Mouse (Mus musculus) intestine, embryonic 14.5 days (tissue): ENCODE measurements at regions not wholly inside any gene's neighbourhood (a gene's known extent, or its start where the extent isn't known, plus 50 kb on each side); places are given as distances from the start of the nearest gene placed in this dataset.

Source experiments
- ATAC-seq: fragments of 200-750 bp; cut with Nextera tagmentation; replicated peaks from 2 replicates; pipeline ENCODE4 v1.8.0; 2017; ENCODE audit warnings: low read depth, moderate number of reproducible peaks, moderate TSS enrichment, moderate library complexity; ENCODE audit not compliant: low FRiP score, low TSS enrichment
- DNase-seq: peaks from one replicate; pipeline ENCODE4 v3.0.0-alpha.2; 2018; ENCODE audit warnings: low spot score
- H3K27ac ChIP-seq: fragments of 300-500 bp; sonication (generic); 2 replicates; pipeline ENCODE4 v1.5.1; 2014; ENCODE audit warnings: low read depth, mild to moderate bottlenecking, control low read depth
- H3K27me3 ChIP-seq: fragments of 300-500 bp; sonication (generic); replicated peaks from 2 replicates; pipeline ENCODE4 v1.6.1; 2014; ENCODE audit warnings: low read length, control low read depth; ENCODE audit not compliant: control insufficient read depth, insufficient read depth
- H3K36me3 ChIP-seq: fragments of 300-500 bp; sonication (generic); 2 replicates; pipeline ENCODE4 v1.6.1; 2014; ENCODE audit warnings: low read length, control low read depth; ENCODE audit not compliant: control insufficient read depth, insufficient read depth
- H3K4me1 ChIP-seq: fragments of 300-500 bp; sonication (generic); replicated peaks from 2 replicates; pipeline ENCODE4 v1.6.1; 2014; ENCODE audit warnings: low read length, control low read depth, mixed read lengths; ENCODE audit not compliant: control insufficient read depth, insufficient read depth
- H3K4me2 ChIP-seq: fragments of 300-500 bp; sonication (generic); 2 replicates; pipeline ENCODE4 v1.6.1; 2014; ENCODE audit warnings: low read length
- H3K4me3 ChIP-seq: fragments of 300-500 bp; sonication (generic); 2 replicates; pipeline ENCODE4 v1.5.1; 2014; ENCODE audit warnings: low read depth, low read length, control low read depth, mixed read lengths
- H3K9ac ChIP-seq: fragments of 300-500 bp; sonication (generic); 2 replicates; pipeline ENCODE4 v1.6.1; 2014; ENCODE audit warnings: mild to moderate bottlenecking, low read length
- H3K9me3 ChIP-seq: fragments of 300-500 bp; sonication (generic); 2 replicates; pipeline ENCODE4 v1.6.1; 2016; ENCODE audit warnings: low read length, control low read depth; ENCODE audit not compliant: control insufficient read depth
- WGBS: fragments of 180-500 bp; shearing (Covaris S2); extraction: QIAGEN DNeasy Blood & Tissue Kit; methylation state at CpG from one replicate; pipeline ENCODE4 v1.1.7; 2014; 5-methylcytosine and 5-hydroxymethylcytosine counted together

DNA sequence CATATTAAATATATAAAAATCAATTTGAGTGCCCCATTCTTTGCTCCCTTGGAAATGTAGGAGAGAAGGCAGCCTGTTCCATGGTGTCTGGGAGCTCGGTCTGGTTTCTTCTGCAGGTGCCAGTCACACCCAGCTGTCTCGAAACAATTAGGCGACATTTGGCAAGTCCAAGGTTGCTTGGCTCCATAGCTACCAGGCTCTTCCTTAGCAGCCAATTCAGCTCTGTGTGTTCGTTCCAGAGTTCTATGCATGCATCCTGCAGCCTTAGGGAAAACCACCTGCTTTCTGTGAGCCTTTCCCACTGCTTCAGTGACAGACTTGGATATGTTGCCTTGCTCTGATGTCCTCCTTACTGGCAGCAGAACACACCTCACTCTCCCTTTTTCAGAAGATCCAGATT is 698.1 kb downstream of the Defb40 start:
- DNase-seq (no peak), ATAC-seq (no peak)
- H3K36me3 ChIP-seq = no peaks in the 10 kb centered on the region
- WGBS = 75% methylated on average over 4 of the region's 4 CpGs
- H3K9ac ChIP-seq = no peak overlapping the region
- H3K4me1 ChIP-seq = no peaks in the 10 kb centered on the region
- no peak overlapping the region for H3K4me2 ChIP-seq
- H3K4me3 ChIP-seq = no peak overlapping the region
- no peaks in the 10 kb centered on the region for H3K27me3 ChIP-seq
- H3K27ac ChIP-seq = no peak overlapping the region
- no peaks in the 10 kb centered on the region for H3K9me3 ChIP-seq

- H3K4me3 ChIP-seq = no peak overlapping the region
- 85% methylated on average over 7 of the region's 7 CpGs for WGBS
- H3K27ac ChIP-seq = no peak overlapping the region
- H3K4me1 ChIP-seq = no peaks in the 10 kb centered on the region
- H3K9ac ChIP-seq = no peak overlapping the region
- no peaks in the 10 kb centered on the region for H3K27me3 ChIP-seq
- no peaks in the 10 kb centered on the region for H3K36me3 ChIP-seq
- DNase-seq (no peak), ATAC-seq (no peak)
- no peak overlapping the region for H3K4me2 ChIP-seq
- H3K9me3 ChIP-seq = no peaks in the 10 kb centered on the region
Observed at GRCm38 (mm10) chr8:18268301-18268700, 709.8 kb downstream of the Defb40 start.

GRCm38 (mm10) chr8:18258287-18258961 is 719.6 kb downstream of the Defb40 start:
- Histone ChIP-seq H3K36me3 (no peaks in the 10 kb centered on the region), H3K9me3 (no peaks in the 10 kb centered on the region), H3K27me3 (no peaks in the 10 kb centered on the region), H3K4me3 (no peak overlapping the region), H3K27ac (no peak overlapping the region), H3K4me1 (no peaks in the 10 kb centered on the region), H3K4me2 (no peak overlapping the region), H3K9ac (no peak overlapping the region)
- ATAC-seq = no peak
- WGBS = 74% methylated on average over 7 of the region's 7 CpGs
- no peak for DNase-seq

DNA sequence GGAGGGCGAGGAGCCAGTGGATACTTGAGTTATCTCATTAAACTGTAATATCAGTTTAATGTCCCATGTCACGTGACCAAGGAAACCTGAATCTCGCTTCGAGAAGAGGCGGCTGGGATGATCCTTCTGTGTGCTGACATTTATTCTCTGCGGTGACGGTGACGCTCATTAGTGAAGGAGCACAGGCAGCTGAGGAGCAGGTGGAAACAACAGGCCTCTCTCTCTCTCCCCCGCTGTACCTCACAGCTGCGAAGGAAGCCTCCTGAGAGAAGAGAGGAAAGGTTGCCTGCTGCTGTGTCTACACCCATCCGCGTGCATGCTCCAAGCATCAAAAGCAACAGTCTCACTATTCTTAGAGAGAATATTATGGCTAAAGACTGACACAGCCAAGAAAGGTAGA is 731.8 kb downstream of the Defb40 start:
- Histone ChIP-seq H3K27ac (no peak overlapping the region), H3K9ac (no peak overlapping the region), H3K4me1 (no peaks in the 10 kb centered on the region), H3K9me3 (no peaks in the 10 kb centered on the region), H3K27me3 (no peaks in the 10 kb centered on the region), H3K4me3 (no peak overlapping the region), H3K4me2 (no peak overlapping the region), H3K36me3 (no peaks in the 10 kb centered on the region)
- DNase-seq (no peak), ATAC-seq (no peak)
- WGBS = 90% methylated on average over 12 of the region's 12 CpGs

DNA sequence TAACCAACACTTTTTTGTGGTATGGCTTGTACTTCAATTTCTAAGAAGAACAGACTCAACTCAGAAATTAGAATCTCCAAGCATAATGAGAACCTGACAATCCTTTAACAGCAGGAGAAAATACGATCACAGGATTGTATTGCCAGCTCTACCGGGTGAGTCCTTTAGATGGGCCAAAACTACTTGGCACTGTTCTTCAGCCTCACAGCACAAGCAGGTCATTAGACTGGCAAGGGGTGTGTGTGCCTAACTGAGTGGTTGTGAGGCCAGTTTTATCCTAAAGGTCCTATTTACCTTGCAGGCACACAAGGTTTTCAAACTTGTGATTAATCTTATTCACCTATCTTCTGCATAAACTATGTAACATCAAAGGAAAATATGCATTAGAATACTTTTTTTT is 760.5 kb downstream of the Defb40 start:
- no peak overlapping the region for H3K4me3 ChIP-seq
- H3K9ac ChIP-seq = no peak overlapping the region
- ATAC-seq (no peak), DNase-seq (no peak)
- no peak overlapping the region for H3K27ac ChIP-seq
- WGBS = 85% methylated on average over 2 of the region's 2 CpGs
- H3K4me2 ChIP-seq = no peak overlapping the region
- no peaks in the 10 kb centered on the region for H3K4me1 ChIP-seq
- H3K9me3 ChIP-seq = no peaks in the 10 kb centered on the region
- H3K27me3 ChIP-seq = no peaks in the 10 kb centered on the region
- no peaks in the 10 kb centered on the region for H3K36me3 ChIP-seq

DNA sequence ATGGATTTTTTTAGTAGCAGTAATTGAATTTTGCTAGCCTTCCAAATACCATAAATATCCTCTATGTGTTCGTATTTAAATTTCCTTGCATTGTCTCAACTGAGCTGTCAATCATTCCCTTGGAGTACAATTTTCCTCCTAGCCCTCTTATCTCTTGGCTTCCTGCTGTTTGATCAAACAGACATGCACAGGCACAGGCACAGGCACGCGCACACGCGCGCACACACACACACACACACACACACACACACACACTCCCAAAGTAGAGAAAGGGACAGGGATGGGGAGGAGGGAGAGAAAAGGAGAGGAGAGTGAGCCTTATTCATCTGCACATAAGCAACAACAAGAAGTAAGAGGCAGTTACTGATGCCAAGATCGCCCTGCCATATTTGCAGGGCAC is 760.9 kb downstream of the Defb40 start:
- no peaks in the 10 kb centered on the region for H3K27me3 ChIP-seq
- WGBS = 85% methylated on average over 7 of the region's 7 CpGs
- H3K4me1 ChIP-seq = no peaks in the 10 kb centered on the region
- H3K36me3 ChIP-seq = no peaks in the 10 kb centered on the region
- H3K27ac ChIP-seq = no peak overlapping the region
- DNase-seq = no peak
- H3K9ac ChIP-seq = no peak overlapping the region
- no peak for ATAC-seq
- no peaks in the 10 kb centered on the region for H3K9me3 ChIP-seq
- H3K4me3 ChIP-seq = no peak overlapping the region
- H3K4me2 ChIP-seq = no peak overlapping the region

DNA sequence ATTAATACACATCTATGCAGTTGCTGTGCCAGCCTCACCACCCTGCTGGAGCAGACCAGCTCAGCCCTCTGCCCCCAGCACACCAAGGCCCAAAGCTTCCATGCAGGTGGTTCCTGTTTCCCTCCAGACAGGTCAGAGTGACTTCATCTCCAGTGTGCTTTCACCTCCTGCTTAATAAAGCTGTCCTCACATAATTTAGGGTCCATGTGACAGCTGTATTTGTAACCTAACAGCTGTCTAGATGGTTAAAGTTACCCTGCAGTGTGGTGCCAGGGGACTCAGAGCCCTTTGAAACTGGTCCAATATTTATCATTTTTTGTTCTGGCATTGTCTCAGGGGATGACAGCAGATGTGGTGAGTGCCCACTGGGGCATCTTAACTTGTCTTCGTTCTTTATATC is 761.5 kb downstream of the Defb40 start:
- no peaks in the 10 kb centered on the region for H3K9me3 ChIP-seq
- H3K4me1 ChIP-seq = no peaks in the 10 kb centered on the region
- H3K9ac ChIP-seq = no peak overlapping the region
- ATAC-seq (no peak), DNase-seq (no peak)
- WGBS = 78% methylated on average over 1 of the region's 1 CpGs
- H3K36me3 ChIP-seq = no peaks in the 10 kb centered on the region
- H3K27me3 ChIP-seq = no peaks in the 10 kb centered on the region
- no peak overlapping the region for H3K4me2 ChIP-seq
- no peak overlapping the region for H3K4me3 ChIP-seq
- H3K27ac ChIP-seq = no peak overlapping the region

GRCm38 (mm10) chr8:18210067-18210466 is 768.0 kb downstream of the Defb40 start:
- Histone ChIP-seq H3K27ac (no peak overlapping the region), H3K4me3 (no peak overlapping the region), H3K36me3 (no peaks in the 10 kb centered on the region), H3K9me3 (no peaks in the 10 kb centered on the region), H3K4me1 (no peaks in the 10 kb centered on the region), H3K9ac (no peak overlapping the region), H3K27me3 (no peaks in the 10 kb centered on the region), H3K4me2 (no peak overlapping the region)
- ATAC-seq (no peak), DNase-seq (no peak)
- WGBS = 93% methylated on average over 1 of the region's 1 CpGs

GRCm38 (mm10) chr8:18208658-18209057 is 769.4 kb downstream of the Defb40 start:
- H3K9me3 ChIP-seq = no peaks in the 10 kb centered on the region
- H3K4me1 ChIP-seq = no peaks in the 10 kb centered on the region
- no peak for ATAC-seq
- no peak overlapping the region for H3K4me2 ChIP-seq
- H3K27me3 ChIP-seq = no peaks in the 10 kb centered on the region
- H3K4me3 ChIP-seq = no peak overlapping the region
- no peaks in the 10 kb centered on the region for H3K36me3 ChIP-seq
- no peak overlapping the region for H3K27ac ChIP-seq
- H3K9ac ChIP-seq = no peak overlapping the region
- no peak for DNase-seq
- 71% methylated on average over 1 of the region's 1 CpGs for WGBS
